Comparison of ENCODE assay signal across 9 mouse cellular contexts in genomic region chr4:80866065-80866464, GRCm38 (mm10). TPM values are rescaled to one million over a fixed set of nuclear protein-coding genes. Genes with fewer than 3 reads are reported as not detected.
A peak's percentile ranks its signal among the peaks of the same experiment; 100 is the strongest.
DNase-seq lines count a peak whose midpoint lies in the region; ATAC-seq and TF ChIP-seq lines count a peak whose summit lies in the region.
"Had no signal": no experiment of that assay in that cellular context is flagged by ENCODE, and none has a peak within 500 bp of the region (broad histone marks: within the 10 kb centered on the region; RNA-seq: fewer than 3 reads in every experiment).

No protein-coding gene starts in this region.

- ATAC-seq in limb, embryonic 11.5 days (ENCODE audit: insufficient number of reproducible peaks, low FRiP score, low TSS enrichment, low read depth): peak; percentile 80; the same call in 1 of the 2 replicates
- peak; percentile 86 for ATAC-seq in forebrain, embryonic 15.5 days (replicated peaks)

- H3K27ac ChIP-seq in limb, embryonic 11.5 days (replicated peaks; ENCODE audit: low read depth, low read length): no peak overlapping the region
- no peak overlapping the region for H3K27ac ChIP-seq in limb, embryonic 10.5 days
- no peak overlapping the region for H3K27ac ChIP-seq in forebrain, embryonic 15.5 days (replicated peaks)
- no peak overlapping the region for H3K27ac ChIP-seq in thymus, adult 2 months (ENCODE audit: control insufficient read depth, insufficient read depth, low read length)

- WGBS in limb, embryonic 11.5 days: 23% methylated on average over 5 of the region's 5 CpGs
- 29% methylated on average over 5 of the region's 5 CpGs for WGBS in limb, embryonic 10.5 days
- WGBS in forebrain, embryonic 15.5 days: 24% methylated on average over 5 of the region's 5 CpGs
- WGBS in thymus, adult 2 months: 32% methylated on average over 5 of the region's 5 CpGs

- TF ChIP-seq CTCF in thymus, adult 2 months (IDR thresholded peaks at IDR 0.05; ENCODE audit: borderline replicate concordance, control insufficient read depth, extremely low read depth, insufficient read depth, low read length, poor library complexity): no peak

- peak; percentile 27 for DNase-seq in adrenal gland, postnatal 10 days
- DNase-seq in adrenal gland, adult 8-10 months: no peak
- no peak for DNase-seq in limb, embryonic 11.5 days (ENCODE audit: low spot score)
- no peak for DNase-seq in limb, embryonic 10.5 days (ENCODE audit: low spot score)
- peak; percentile 27 for DNase-seq in mesoderm, embryonic 11.5 days (ENCODE audit: low read depth, low spot score)
- DNase-seq in ovary, postnatal 36 days (ENCODE audit: low spot score): no peak
- DNase-seq in thymus, adult 2 months: no peak

- H3K4me1 ChIP-seq in limb, embryonic 11.5 days (ENCODE audit: control insufficient read depth, insufficient read depth, low read length): no peaks in the 10 kb centered on the region
- peaks cover 5% of the 10 kb centered on the region; the same call in 1 of the 2 replicates for H3K4me1 ChIP-seq in limb, embryonic 10.5 days
- peaks cover 13% of the 10 kb centered on the region for H3K4me1 ChIP-seq in forebrain, embryonic 15.5 days
- no peaks in the 10 kb centered on the region for H3K4me1 ChIP-seq in thymus, adult 2 months (replicated peaks; ENCODE audit: control insufficient read depth, insufficient read depth, low read length)

- no peaks in the 10 kb centered on the region for H3K9me3 ChIP-seq in limb, embryonic 11.5 days (ENCODE audit: control insufficient read depth, low read length)
- no peaks in the 10 kb centered on the region for H3K9me3 ChIP-seq in limb, embryonic 10.5 days (replicated peaks)
- H3K9me3 ChIP-seq in forebrain, embryonic 15.5 days: no peaks in the 10 kb centered on the region

- no peaks in the 10 kb centered on the region for H3K36me3 ChIP-seq in limb, embryonic 11.5 days (ENCODE audit: control insufficient read depth, insufficient read depth, low read length)
- no peaks in the 10 kb centered on the region for H3K36me3 ChIP-seq in limb, embryonic 10.5 days
- H3K36me3 ChIP-seq in forebrain, embryonic 15.5 days: no peaks in the 10 kb centered on the region
- no peaks in the 10 kb centered on the region for H3K36me3 ChIP-seq in thymus, adult 2 months (ENCODE audit: control insufficient read depth, insufficient read depth, low read length)

- no peak for TF ChIP-seq POLR2A in thymus, adult 2 months (IDR thresholded peaks at IDR 0.05; ENCODE audit: control insufficient read depth, extremely low read depth, insufficient read depth, low read length, poor library complexity)

- H3K27me3 ChIP-seq in limb, embryonic 11.5 days (ENCODE audit: control insufficient read depth, insufficient read depth, low read length): no peaks in the 10 kb centered on the region
- H3K27me3 ChIP-seq in limb, embryonic 10.5 days (ENCODE audit: low read depth, poor library complexity, severe bottlenecking): 0 out of 2 replicates have a peak, but pooled peaks cover 4% of the 10 kb centered on the region
- no peaks in the 10 kb centered on the region for H3K27me3 ChIP-seq in forebrain, embryonic 15.5 days
- no peaks in the 10 kb centered on the region for H3K27me3 ChIP-seq in thymus, adult 2 months (ENCODE audit: control insufficient read depth, insufficient read depth, low read length)

- no peak overlapping the region for H3K4me2 ChIP-seq in limb, embryonic 11.5 days (ENCODE audit: low read depth, severe bottlenecking)
- no peak overlapping the region for H3K4me2 ChIP-seq in forebrain, embryonic 15.5 days (replicated peaks)

- H3K9ac ChIP-seq in limb, embryonic 11.5 days (ENCODE audit: low read length): no peak overlapping the region
- H3K9ac ChIP-seq in forebrain, embryonic 15.5 days (replicated peaks): no peak overlapping the region

- no peak overlapping the region for H3K4me3 ChIP-seq in limb, embryonic 11.5 days (ENCODE audit: low read depth, low read length)
- H3K4me3 ChIP-seq in limb, embryonic 10.5 days: no peak overlapping the region
- no peak overlapping the region for H3K4me3 ChIP-seq in forebrain, embryonic 15.5 days
- H3K4me3 ChIP-seq in thymus, adult 2 months (ENCODE audit: control insufficient read depth, insufficient read depth, low read length): no peak overlapping the region

RNA-seq across cellular contexts. Expression of gene Tyrp1, which starts 32.1 kb away (rescaled TPM):
- under 1 TPM in 1 of 2 experiments, not detected in 1; 0.39 TPM for total RNA-seq in adrenal gland, postnatal 10 days (2021)
- total RNA-seq in adrenal gland, adult 8-10 months (2022): not detected
- polyA plus RNA-seq in limb, embryonic 11.5 days (2014; fragmentation: Nextera tagmentation; extraction: Ambion mirVana): 0.07 and 0.11 TPM in 2 replicates
- polyA plus RNA-seq in limb, embryonic 10.5 days (2016; fragmentation: Nextera tagmentation; extraction: Ambion mirVana): not detected in 2 replicates
- polyA plus RNA-seq in forebrain, embryonic 15.5 days (2015; fragmentation: Nextera tagmentation; extraction: Ambion mirVana): 0.17 and 0.36 TPM in 2 replicates
- 0.08 TPM in 1 of 2 replicates, not detected in the other for polyA plus RNA-seq in thymus, adult 2 months (2012; rRNA removed)
- polyA plus RNA-seq: large intestine, adult 2 months had no signal

RNA-seq across cellular contexts. Expression of gene Lurap1l, which starts 44.4 kb away (rescaled TPM):
- total RNA-seq in adrenal gland, postnatal 10 days (2021): 10 to 100 TPM in 1 of 2 experiments, 1 to 10 TPM in 1; 9.6 to 11.6 TPM
- total RNA-seq in adrenal gland, adult 8-10 months (2022): 10 to 100 TPM in 1 of 4 experiments, 1 to 10 TPM in 3; 5.4 to 11.2 (median 8.8) TPM
- 1.8 and 1.9 TPM in 2 replicates for polyA plus RNA-seq in limb, embryonic 11.5 days (2014; fragmentation: Nextera tagmentation; extraction: Ambion mirVana)
- polyA plus RNA-seq in limb, embryonic 10.5 days (2016; fragmentation: Nextera tagmentation; extraction: Ambion mirVana): 1.4 and 1.5 TPM in 2 replicates
- 4.6 and 4.9 TPM in 2 replicates for polyA plus RNA-seq in forebrain, embryonic 15.5 days (2015; fragmentation: Nextera tagmentation; extraction: Ambion mirVana)
- polyA plus RNA-seq in thymus, adult 2 months (2012; rRNA removed): 4.2 and 4.4 TPM in 2 replicates

Comparison
In these comparisons a context has a peak if more than half of its experiments do, and no peak if none do; other contexts are left out.
1. DNase-seq: peak in adrenal gland, postnatal 10 days (single experiment) and mesoderm, embryonic 11.5 days (single experiment); none in adrenal gland, adult 8-10 months (single experiment), limb, embryonic 11.5 days (single experiment), limb, embryonic 10.5 days (single experiment), ovary, postnatal 36 days (single experiment) and thymus, adult 2 months (single experiment).